Mouse (Mus musculus): ENCODE measurements at regions not wholly inside any gene's neighbourhood (a gene's known extent, or its start where the extent isn't known, plus 50 kb on each side); places are given as distances from the start of the nearest gene placed in this dataset.

- no peaks in the 10 kb centered on the region for H3K9me3 ChIP-seq
- 65% methylated on average over 4 of the region's 4 CpGs for WGBS
- no peak overlapping the region for H3K27ac ChIP-seq
- H3K9ac ChIP-seq = no peak overlapping the region
- H3K4me1 ChIP-seq = peaks cover 3% of the 10 kb centered on the region; the same call in 1 of the 2 replicates
- H3K4me2 ChIP-seq (replicated peaks) = no peak overlapping the region
- H3K4me3 ChIP-seq = no peak overlapping the region
- H3K36me3 ChIP-seq = no peaks in the 10 kb centered on the region
- H3K27me3 ChIP-seq = no peaks in the 10 kb centered on the region
- ATAC-seq (ENCODE audit: insufficient number of reproducible peaks, insufficient read depth, low FRiP score, low TSS enrichment) = no peak
These were observed 824.9 kb upstream of the 2610301B20Rik start for GRCm38 (mm10) chr4:10049411-10049810.

GRCm38 (mm10) chr4:10051296-10052267, 822.7 kb upstream of the 2610301B20Rik start:
- peaks cover 3% of the 10 kb centered on the region; the same call in 1 of the 2 replicates for H3K4me1 ChIP-seq
- no peak overlapping the region for H3K4me3 ChIP-seq
- H3K4me2 ChIP-seq (replicated peaks) = no peak overlapping the region
- no peaks in the 10 kb centered on the region for H3K27me3 ChIP-seq
- no peaks in the 10 kb centered on the region for H3K36me3 ChIP-seq
- H3K9ac ChIP-seq = no peak overlapping the region
- WGBS = 69% methylated on average over 5 of the region's 5 CpGs
- ATAC-seq (ENCODE audit: insufficient number of reproducible peaks, insufficient read depth, low FRiP score, low TSS enrichment) = no peak
- H3K27ac ChIP-seq = no peak overlapping the region
- no peaks in the 10 kb centered on the region for H3K9me3 ChIP-seq

DNA sequence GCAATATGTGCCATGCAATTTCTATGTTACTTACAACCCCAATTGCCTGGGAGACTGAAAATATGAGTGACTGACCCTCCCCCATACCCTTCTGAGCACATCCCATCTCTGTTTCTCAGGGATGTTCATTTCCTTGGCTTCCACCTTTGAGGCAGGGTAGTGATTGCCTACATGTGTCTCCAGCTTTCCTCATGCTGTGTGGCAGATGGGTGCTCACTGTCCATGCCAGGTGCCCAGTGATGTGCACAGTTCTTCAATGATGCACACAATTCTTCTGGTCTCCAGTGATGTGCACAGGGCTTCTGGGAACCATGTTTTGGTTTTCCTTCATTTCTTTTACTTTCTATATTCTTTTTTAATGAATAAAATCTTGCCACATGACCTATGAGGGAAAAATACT, 821.4 kb upstream of the 2610301B20Rik start:
- no peak overlapping the region for H3K4me3 ChIP-seq
- H3K27ac ChIP-seq = no peak overlapping the region
- H3K9ac ChIP-seq = no peak overlapping the region
- H3K4me2 ChIP-seq (replicated peaks) = no peak overlapping the region
- H3K9me3 ChIP-seq = no peaks in the 10 kb centered on the region
- no peaks in the 10 kb centered on the region for H3K27me3 ChIP-seq
- ATAC-seq (ENCODE audit: insufficient number of reproducible peaks, insufficient read depth, low FRiP score, low TSS enrichment) = no peak
- H3K36me3 ChIP-seq = no peaks in the 10 kb centered on the region
- peaks cover 3% of the 10 kb centered on the region; the same call in 1 of the 2 replicates for H3K4me1 ChIP-seq

GRCm38 (mm10) chr4:10072500-10073106, 801.7 kb upstream of the 2610301B20Rik start:
- no peaks in the 10 kb centered on the region for H3K9me3 ChIP-seq
- H3K4me1 ChIP-seq = no peaks in the 10 kb centered on the region
- H3K36me3 ChIP-seq = no peaks in the 10 kb centered on the region
- WGBS = 80% methylated on average over 5 of the region's 5 CpGs
- no peak overlapping the region for H3K4me3 ChIP-seq
- no peaks in the 10 kb centered on the region for H3K27me3 ChIP-seq
- no peak for ATAC-seq (ENCODE audit: insufficient number of reproducible peaks, insufficient read depth, low FRiP score, low TSS enrichment)
- no peak overlapping the region for H3K4me2 ChIP-seq (replicated peaks)
- no peak overlapping the region for H3K9ac ChIP-seq
- no peak overlapping the region for H3K27ac ChIP-seq

GRCm38 (mm10) chr4:10079565-10080169, 794.6 kb upstream of the 2610301B20Rik start:
- WGBS = 51% methylated on average over 3 of the region's 3 CpGs
- Histone ChIP-seq H3K9me3 (no peaks in the 10 kb centered on the region), H3K36me3 (no peaks in the 10 kb centered on the region), H3K9ac (no peak overlapping the region), H3K27ac (no peak overlapping the region), H3K4me3 (no peak overlapping the region), H3K4me2 (replicated peaks) (no peak overlapping the region), H3K4me1 (no peaks in the 10 kb centered on the region), H3K27me3 (no peaks in the 10 kb centered on the region)
- no peak for ATAC-seq (ENCODE audit: insufficient number of reproducible peaks, insufficient read depth, low FRiP score, low TSS enrichment)

DNA sequence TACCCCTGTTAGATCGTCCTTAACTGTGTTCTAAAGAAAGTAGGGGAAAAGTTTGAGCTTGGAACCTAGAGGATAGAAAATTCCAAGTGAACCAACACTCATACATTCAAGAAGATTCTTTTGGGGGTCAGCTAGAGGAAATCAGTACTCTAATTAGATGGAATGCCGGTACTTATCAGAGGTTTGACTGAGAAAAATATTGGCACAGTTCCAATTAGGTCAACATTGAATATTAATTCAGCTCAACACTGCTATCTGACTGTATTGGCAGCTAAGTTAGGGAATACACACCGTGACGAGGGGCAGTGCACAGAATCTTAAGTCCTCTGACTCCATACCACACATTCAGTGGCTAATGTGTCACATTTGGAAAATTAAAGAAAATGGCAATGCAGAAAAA, 759.5 kb upstream of the 2610301B20Rik start:
- no peak overlapping the region for H3K4me3 ChIP-seq
- no peaks in the 10 kb centered on the region for H3K27me3 ChIP-seq
- H3K36me3 ChIP-seq = no peaks in the 10 kb centered on the region
- H3K9ac ChIP-seq = no peak overlapping the region
- H3K27ac ChIP-seq = no peak overlapping the region
- no peak overlapping the region for H3K4me2 ChIP-seq (replicated peaks)
- H3K9me3 ChIP-seq = no peaks in the 10 kb centered on the region
- ATAC-seq (ENCODE audit: insufficient number of reproducible peaks, insufficient read depth, low FRiP score, low TSS enrichment) = no peak
- H3K4me1 ChIP-seq = no peaks in the 10 kb centered on the region
- WGBS = 71% methylated on average over 4 of the region's 4 CpGs

- 47% methylated on average over 2 of the region's 2 CpGs for WGBS
- Histone ChIP-seq H3K27me3 (no peaks in the 10 kb centered on the region), H3K9me3 (no peaks in the 10 kb centered on the region), H3K4me3 (no peak overlapping the region), H3K4me1 (no peaks in the 10 kb centered on the region), H3K36me3 (no peaks in the 10 kb centered on the region), H3K4me2 (replicated peaks) (no peak overlapping the region), H3K9ac (no peak overlapping the region), H3K27ac (no peak overlapping the region)
- no peak for ATAC-seq (ENCODE audit: insufficient number of reproducible peaks, insufficient read depth, low FRiP score, low TSS enrichment)
These were observed 756.3 kb upstream of the 2610301B20Rik start for GRCm38 (mm10) chr4:10117964-10118363.

- no peaks in the 10 kb centered on the region for H3K36me3 ChIP-seq
- no peak for ATAC-seq (ENCODE audit: insufficient number of reproducible peaks, insufficient read depth, low FRiP score, low TSS enrichment)
- no peaks in the 10 kb centered on the region for H3K4me1 ChIP-seq
- H3K9ac ChIP-seq = no peak overlapping the region
- H3K4me2 ChIP-seq (replicated peaks) = no peak overlapping the region
- H3K9me3 ChIP-seq = no peaks in the 10 kb centered on the region
- H3K27me3 ChIP-seq = no peaks in the 10 kb centered on the region
- H3K4me3 ChIP-seq = no peak overlapping the region
- 60% methylated on average over 2 of the region's 2 CpGs for WGBS
- H3K27ac ChIP-seq = no peak overlapping the region
These were observed 750.0 kb upstream of the 2610301B20Rik start for GRCm38 (mm10) chr4:10124252-10124651.

GRCm38 (mm10) chr4:10141238-10141934, 732.9 kb upstream of the 2610301B20Rik start:
- no peak for ATAC-seq (ENCODE audit: insufficient number of reproducible peaks, insufficient read depth, low FRiP score, low TSS enrichment)
- no peak overlapping the region for H3K4me2 ChIP-seq (replicated peaks)
- H3K4me3 ChIP-seq = no peak overlapping the region
- H3K9ac ChIP-seq = no peak overlapping the region
- H3K27ac ChIP-seq = no peak overlapping the region
- H3K27me3 ChIP-seq = no peaks in the 10 kb centered on the region
- H3K4me1 ChIP-seq = no peaks in the 10 kb centered on the region
- no peaks in the 10 kb centered on the region for H3K36me3 ChIP-seq
- 50% methylated on average over 6 of the region's 6 CpGs for WGBS
- no peaks in the 10 kb centered on the region for H3K9me3 ChIP-seq

GRCm38 (mm10) chr4:10149911-10150310, 724.4 kb upstream of the 2610301B20Rik start:
- no peak overlapping the region for H3K4me2 ChIP-seq (replicated peaks)
- no peaks in the 10 kb centered on the region for H3K36me3 ChIP-seq
- H3K4me1 ChIP-seq = peaks cover 3% of the 10 kb centered on the region; the same call in 1 of the 2 replicates
- H3K9me3 ChIP-seq = no peaks in the 10 kb centered on the region
- H3K4me3 ChIP-seq = no peak overlapping the region
- H3K9ac ChIP-seq = no peak overlapping the region
- H3K27ac ChIP-seq = no peak overlapping the region
- H3K27me3 ChIP-seq = no peaks in the 10 kb centered on the region
- ATAC-seq (ENCODE audit: insufficient number of reproducible peaks, insufficient read depth, low FRiP score, low TSS enrichment) = no peak
- 68% methylated on average over 2 of the region's 2 CpGs for WGBS

DNA sequence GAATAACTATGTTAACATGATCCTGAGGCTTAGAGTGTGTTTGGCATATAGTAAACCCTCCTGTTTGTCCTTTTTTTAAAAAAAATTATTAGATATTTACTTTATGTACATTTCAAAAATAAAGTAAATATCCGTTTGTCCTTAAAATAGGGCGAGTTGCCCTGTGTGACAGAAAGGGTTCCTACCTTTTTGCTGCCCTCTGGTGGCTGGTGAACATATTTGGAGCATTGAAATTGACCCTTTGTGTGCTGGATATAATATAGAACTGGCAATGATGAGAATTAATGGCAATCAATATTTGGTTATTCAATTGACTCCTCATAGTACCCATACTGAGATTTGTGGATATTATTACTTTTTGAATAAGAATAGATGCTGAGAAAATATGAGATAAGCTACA, 723.8 kb upstream of the 2610301B20Rik start:
- H3K27ac ChIP-seq = no peak overlapping the region
- no peak for ATAC-seq (ENCODE audit: insufficient number of reproducible peaks, insufficient read depth, low FRiP score, low TSS enrichment)
- 18% methylated on average over 2 of the region's 2 CpGs for WGBS
- no peaks in the 10 kb centered on the region for H3K27me3 ChIP-seq
- no peak overlapping the region for H3K4me2 ChIP-seq (replicated peaks)
- H3K36me3 ChIP-seq = no peaks in the 10 kb centered on the region
- no peak overlapping the region for H3K9ac ChIP-seq
- H3K4me1 ChIP-seq = peaks cover 3% of the 10 kb centered on the region; the same call in 1 of the 2 replicates
- no peak overlapping the region for H3K4me3 ChIP-seq
- H3K9me3 ChIP-seq = no peaks in the 10 kb centered on the region
